Mouse (Mus musculus): Measurements from ENCODE around the gene Gm20696. TPM values are rescaled to one million over a fixed set of nuclear protein-coding genes. Genes with fewer than 3 reads are reported as not detected.

The Gm20696 gene
- total RNA-seq, 2 experiments from 2014 or later: 0.73 to 0.90 TPM

GRCm38 (mm10) chr6:99626347-99626746 is 40.2 kb downstream of the Gm20696 start:
- no peak for DNase-seq
- intact Hi-C loops (cut with DNase I; ENCODE audit: low total_unique reads): no loop called here

- intact Hi-C loops (cut with DNase I; ENCODE audit: low total_unique reads): no loop called here
- no peak for DNase-seq
Measured at GRCm38 (mm10) chr6:99625803-99626202, 40.8 kb downstream of the Gm20696 start.

- no peak for DNase-seq
- intact Hi-C loops (cut with DNase I; ENCODE audit: low total_unique reads): no loop called here
Measured at GRCm38 (mm10) chr6:99625306-99625705, 41.3 kb downstream of the Gm20696 start.

- DNase-seq: no peak
- intact Hi-C loops (cut with DNase I; ENCODE audit: low total_unique reads): no loop called here
Measured at GRCm38 (mm10) chr6:99624542-99624941, 42.1 kb downstream of the Gm20696 start.

- DNase-seq: no peak
- intact Hi-C loops (cut with DNase I; ENCODE audit: low total_unique reads): no loop called here
Measured at GRCm38 (mm10) chr6:99623641-99624040, 43.0 kb downstream of the Gm20696 start.

GRCm38 (mm10) chr6:99621167-99621566 is 45.4 kb downstream of the Gm20696 start:
- intact Hi-C loops (cut with DNase I; ENCODE audit: low total_unique reads): no loop called here

GRCm38 (mm10) chr6:99620471-99620870 is 46.1 kb downstream of the Gm20696 start:
- DNase-seq: no peak
- intact Hi-C loops (cut with DNase I; ENCODE audit: low total_unique reads): no loop called here

More at GRCm38 (mm10) chr6:99621167-99621566, 45.4 kb downstream of the Gm20696 start:
- DNase-seq: no peak

GRCm38 (mm10) chr6:99619964-99620363 is 46.6 kb downstream of the Gm20696 start:
- intact Hi-C loops (cut with DNase I; ENCODE audit: low total_unique reads): no loop called here
- no peak for DNase-seq

- DNase-seq: no peak
- intact Hi-C loops (cut with DNase I; ENCODE audit: low total_unique reads): no loop called here
Measured at GRCm38 (mm10) chr6:99619466-99619865, 47.1 kb downstream of the Gm20696 start.

- no peak for DNase-seq
- intact Hi-C loops (cut with DNase I; ENCODE audit: low total_unique reads): no loop called here
Measured at GRCm38 (mm10) chr6:99617867-99618266, 48.7 kb downstream of the Gm20696 start.

- DNase-seq: no peak
- intact Hi-C loops (cut with DNase I; ENCODE audit: low total_unique reads): no loop called here
Measured at GRCm38 (mm10) chr6:99617415-99617814, 49.2 kb downstream of the Gm20696 start.

- intact Hi-C loops (cut with DNase I; ENCODE audit: low total_unique reads): no loop called here
- DNase-seq: no peak
Measured at GRCm38 (mm10) chr6:99615272-99615751, 51.3 kb downstream of the Gm20696 start.

- DNase-seq: no peak
- intact Hi-C loops (cut with DNase I; ENCODE audit: low total_unique reads): no loop called here
Measured at GRCm38 (mm10) chr6:99614566-99615271, 51.9 kb downstream of the Gm20696 start.

GRCm38 (mm10) chr6:99611866-99612265 is 54.7 kb downstream of the Gm20696 start:
- intact Hi-C loops (cut with DNase I; ENCODE audit: low total_unique reads): no loop called here
- DNase-seq: no peak

GRCm38 (mm10) chr6:99610454-99611427 is 55.9 kb downstream of the Gm20696 start:
- peak; percentile 28 for DNase-seq
- intact Hi-C loops (cut with DNase I; ENCODE audit: low total_unique reads): no loop called here

- no peak for DNase-seq
- intact Hi-C loops (cut with DNase I; ENCODE audit: low total_unique reads): loop anchor here (10.0 kb wide), 1 partner anchor 1501 kb away; no protein-coding TSS in a partner anchor
Measured at GRCm38 (mm10) chr6:99606079-99606478, 60.5 kb downstream of the Gm20696 start.

GRCm38 (mm10) chr6:99604758-99605157 is 61.8 kb downstream of the Gm20696 start:
- intact Hi-C loops (cut with DNase I; ENCODE audit: low total_unique reads): loop anchor here (10.0 kb wide), 1 partner anchor 1500 kb away; no protein-coding TSS in a partner anchor
- peak; percentile 28 for DNase-seq

- intact Hi-C loops (cut with DNase I; ENCODE audit: low total_unique reads): loop anchor here (10.0 kb wide), 1 partner anchor 1498 kb away; no protein-coding TSS in a partner anchor
- no peak for DNase-seq
Measured at GRCm38 (mm10) chr6:99602434-99602833, 64.2 kb downstream of the Gm20696 start.

GRCm38 (mm10) chr6:99600886-99601285 is 65.7 kb downstream of the Gm20696 start:
- intact Hi-C loops (cut with DNase I; ENCODE audit: low total_unique reads): loop anchor here (2.0 to 10.0 kb wide), 2 partner anchors 1076 to 1496 kb away; no protein-coding TSS in a partner anchor
- DNase-seq: no peak
